Mouse (Mus musculus) adipose tissue, adult 10 weeks (tissue): Measurements from ENCODE around the gene Fto. TPM values are rescaled to one million over a fixed set of nuclear protein-coding genes. Genes with fewer than 3 reads are reported as not detected.

ENCODE experiments used
- polyA plus RNA-seq: library from polyadenylated mRNA; stranded (reverse); fragments of 350-450 nt; fragmentation: Illumina TruSeq; extraction: RNeasy Lipid Tissue Mini Kit (QIAGEN cat#74804); gene quantifications from one replicate; pipeline ENCODE4 v1.2.3, GENCODE M21; 2014; ENCODE audit warnings: low read depth, low replicate concordance

Gene Fto
- polyA plus RNA-seq, result 44.4 TPM

GRCm38 (mm10) chr8:91312835-91313832 lies at the start of gene Fto, which contains the start of gene Rpgrip1l:
Gene Fto, plus strand, starts transcription at chr8:91313525.
Gene Rpgrip1l, minus strand, starts transcription at chr8:91313262.

Other genes with a start within 250 kb of the Fto start
- gene Rbl2, start 243.5 kb upstream of the Fto start, polyA plus RNA-seq, result 42.6 TPM
- gene Aktip, start 113.5 kb upstream of the Fto start, polyA plus RNA-seq, result 117 TPM
- 4.1 TPM for gene Rpgrip1l, start 263 bp upstream of the Fto start, polyA plus RNA-seq